Mouse (Mus musculus) liver, adult 2 months (tissue): Measurements from ENCODE around the gene B4galnt1. TPM values are rescaled to one million over a fixed set of nuclear protein-coding genes. Genes with fewer than 3 reads are reported as not detected.
"Not testable (repeated sequence)": the region's sequence is repeated elsewhere in the genome, so short reads cannot be mapped to it uniquely, and the experiment has no call there.

ENCODE experiments used
- DNase-seq: peaks from one replicate; pipeline ENCODE4 v3.0.0-alpha.2; 2011; ENCODE audit warnings: low read depth, low spot score; ENCODE audit errors: extremely low read depth
- H3K27ac ChIP-seq: fragments of 200-500 bp; replicated peaks from 2 replicates; pipeline ENCODE4 v1.5.1; 2012; ENCODE audit warnings: low read depth, mild to moderate bottlenecking, control low read depth, inconsistent platforms, low read length; ENCODE audit not compliant: insufficient read depth
- H3K27me3 ChIP-seq: fragments of 200-500 bp; 2 replicates; pipeline ENCODE4 v1.6.1; 2012; ENCODE audit warnings: mild to moderate bottlenecking, moderate library complexity, low read length, inconsistent platforms; ENCODE audit not compliant: control insufficient read depth, insufficient read depth
- H3K36me3 ChIP-seq: fragments of 200-500 bp; 2 replicates; pipeline ENCODE4 v1.6.1; 2012; ENCODE audit warnings: low read length, inconsistent platforms; ENCODE audit not compliant: control insufficient read depth, insufficient read depth
- H3K4me1 ChIP-seq: fragments of 200-500 bp; 2 replicates; pipeline ENCODE4 v1.6.1; 2011; ENCODE audit warnings: low read length; ENCODE audit not compliant: control insufficient read depth, insufficient read depth
- H3K4me3 ChIP-seq: fragments of 200-500 bp; 2 replicates; pipeline ENCODE4 v1.5.1; 2011; ENCODE audit warnings: low read depth, mild to moderate bottlenecking, control low read depth, low read length, moderate library complexity; ENCODE audit not compliant: insufficient read depth
- H3K79me2 ChIP-seq: fragments of 200-500 bp; 2 replicates; pipeline ENCODE4 v1.6.1; 2012; ENCODE audit warnings: inconsistent platforms, mild to moderate bottlenecking, low read length, moderate library complexity; ENCODE audit not compliant: control insufficient read depth, insufficient read depth
- H3K9ac ChIP-seq: fragments of 200-500 bp; 2 replicates; pipeline ENCODE4 v1.6.1; 2012; ENCODE audit warnings: low read depth, mild to moderate bottlenecking, control low read depth, inconsistent platforms, low read length
- CTCF ChIP-seq: fragments of 200-500 bp; IDR thresholded peaks from 2 replicates; pipeline ENCODE4 v1.5.1; 2011; ENCODE audit warnings: low read depth, low read length, control low read depth
- POLR2A ChIP-seq: fragments of 200-500 bp; IDR thresholded peaks from 2 replicates; pipeline ENCODE4 v1.6.1; 2011; ENCODE audit warnings: low read length, control low read depth; ENCODE audit not compliant: insufficient read depth; ENCODE audit errors: extremely low read depth
- WGBS: fragments of 180-500 bp; shearing (Covaris S2); methylation state at CpG from one replicate; pipeline ENCODE4 v1.1.7; 2018; 5-methylcytosine and 5-hydroxymethylcytosine counted together
- polyA plus RNA-seq: library from polyadenylated mRNA; depleted of rRNA; stranded (reverse); fragments of >200 nt; gene quantifications from 2 replicates; pipeline ENCODE4 v1.2.3, GENCODE M21; 2012
- total RNA-seq: library from RNA; depleted of rRNA; stranded (reverse); fragments of >200 nt; gene quantifications from 2 replicates; pipeline ENCODE4 v1.2.3, GENCODE M21; 2014

Gene B4galnt1
- total and polyA plus RNA-seq, 2 experiments = 21.9 to 85.0 TPM

DNA sequence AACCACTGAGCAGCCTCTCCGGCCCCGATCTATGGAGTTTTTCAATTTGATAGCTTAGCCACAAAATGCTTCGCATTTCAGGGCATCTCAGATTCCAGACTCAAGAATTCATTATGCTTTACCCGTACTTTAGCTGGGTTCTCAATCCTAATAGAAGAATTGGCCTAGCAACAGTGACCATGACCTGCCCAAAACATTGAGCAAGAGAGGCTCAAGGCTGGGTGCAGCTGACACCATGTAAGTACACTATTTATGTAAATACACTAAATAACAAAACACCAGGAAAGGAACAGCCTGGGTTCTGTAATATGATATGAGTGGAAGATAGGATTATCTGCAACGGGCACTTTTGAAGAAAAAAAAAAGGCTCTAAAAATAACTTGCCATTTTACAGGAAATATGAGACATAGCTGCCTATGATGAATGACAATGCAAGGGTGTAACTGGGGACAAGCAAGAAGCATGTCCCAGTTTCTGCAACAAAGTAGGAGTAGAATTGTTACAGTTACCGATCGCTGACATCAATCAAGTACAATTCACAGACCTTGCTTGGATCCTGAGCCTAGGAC, 37.2 kb upstream of the B4galnt1 start:
- no peak for TF ChIP-seq CTCF
- no peak for TF ChIP-seq POLR2A
- peak; percentile 73 for DNase-seq
- no peak overlapping the region for H3K27ac ChIP-seq
- WGBS = 63% methylated on average over 7 of the region's 7 CpGs
- H3K27me3 ChIP-seq = no peaks in the 10 kb centered on the region
- peaks cover 4% of the 10 kb centered on the region; the same call in 1 of the 2 replicates for H3K4me1 ChIP-seq
- no peaks in the 10 kb centered on the region for H3K36me3 ChIP-seq
- no peak overlapping the region for H3K4me3 ChIP-seq
- no peaks in the 10 kb centered on the region for H3K79me2 ChIP-seq
- no peak overlapping the region for H3K9ac ChIP-seq

DNA sequence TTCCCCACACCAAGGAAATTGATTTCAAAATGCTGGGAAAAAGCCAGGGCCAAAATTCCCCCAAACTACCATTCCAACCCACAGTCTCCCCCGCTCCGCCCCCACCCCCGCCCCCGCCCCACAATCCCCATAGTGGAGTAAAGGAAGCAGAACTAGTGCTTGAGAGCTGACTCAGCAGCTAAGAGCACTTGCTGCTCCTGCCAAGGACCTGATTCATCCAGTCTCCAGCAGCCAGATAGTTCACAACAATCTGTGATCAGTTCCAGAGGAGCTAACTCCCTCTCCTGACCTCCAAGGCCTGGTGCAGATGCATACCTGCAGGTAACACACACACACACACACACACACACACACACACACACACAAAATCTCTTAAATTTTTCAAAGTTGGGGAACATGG, 35.6 kb upstream of the B4galnt1 start:
- no peaks in the 10 kb centered on the region for H3K27me3 ChIP-seq
- DNase-seq = no peak
- no peaks in the 10 kb centered on the region for H3K4me1 ChIP-seq
- H3K9ac ChIP-seq = no peak overlapping the region
- TF ChIP-seq CTCF (no peak), POLR2A (no peak)
- H3K36me3 ChIP-seq = no peaks in the 10 kb centered on the region
- WGBS = 85% methylated on average over 4 of the region's 4 CpGs
- no peaks in the 10 kb centered on the region for H3K79me2 ChIP-seq
- H3K27ac ChIP-seq = no peak overlapping the region
- no peak overlapping the region for H3K4me3 ChIP-seq

DNA sequence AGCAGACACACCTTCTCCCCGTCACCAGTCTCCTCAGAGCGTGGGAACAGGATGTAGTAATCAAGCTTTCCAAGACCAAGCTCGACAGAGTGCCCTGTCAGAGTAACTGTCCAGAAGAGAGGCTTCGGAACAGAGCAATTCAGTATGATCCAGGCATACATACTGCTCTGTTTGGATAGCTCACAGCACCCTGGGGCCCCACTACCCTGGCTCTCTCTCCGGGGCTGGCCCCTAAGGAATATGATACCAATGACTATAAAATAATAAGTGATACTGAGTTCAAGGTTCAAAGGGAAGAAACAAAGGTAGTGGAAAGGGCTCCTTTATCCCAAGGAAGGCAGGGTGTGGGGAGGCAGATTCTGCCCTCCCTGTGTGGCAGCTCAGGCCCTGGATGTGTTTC, 32.6 kb upstream of the B4galnt1 start:
- H3K27me3 ChIP-seq = no peaks in the 10 kb centered on the region
- WGBS = 76% methylated on average over 5 of the region's 5 CpGs
- no peak overlapping the region for H3K9ac ChIP-seq
- no peak for DNase-seq
- H3K27ac ChIP-seq = no peak overlapping the region
- TF ChIP-seq CTCF (no peak), POLR2A (no peak)
- H3K36me3 ChIP-seq = no peaks in the 10 kb centered on the region
- no peaks in the 10 kb centered on the region for H3K79me2 ChIP-seq
- no peak overlapping the region for H3K4me3 ChIP-seq
- H3K4me1 ChIP-seq = no peaks in the 10 kb centered on the region

DNA sequence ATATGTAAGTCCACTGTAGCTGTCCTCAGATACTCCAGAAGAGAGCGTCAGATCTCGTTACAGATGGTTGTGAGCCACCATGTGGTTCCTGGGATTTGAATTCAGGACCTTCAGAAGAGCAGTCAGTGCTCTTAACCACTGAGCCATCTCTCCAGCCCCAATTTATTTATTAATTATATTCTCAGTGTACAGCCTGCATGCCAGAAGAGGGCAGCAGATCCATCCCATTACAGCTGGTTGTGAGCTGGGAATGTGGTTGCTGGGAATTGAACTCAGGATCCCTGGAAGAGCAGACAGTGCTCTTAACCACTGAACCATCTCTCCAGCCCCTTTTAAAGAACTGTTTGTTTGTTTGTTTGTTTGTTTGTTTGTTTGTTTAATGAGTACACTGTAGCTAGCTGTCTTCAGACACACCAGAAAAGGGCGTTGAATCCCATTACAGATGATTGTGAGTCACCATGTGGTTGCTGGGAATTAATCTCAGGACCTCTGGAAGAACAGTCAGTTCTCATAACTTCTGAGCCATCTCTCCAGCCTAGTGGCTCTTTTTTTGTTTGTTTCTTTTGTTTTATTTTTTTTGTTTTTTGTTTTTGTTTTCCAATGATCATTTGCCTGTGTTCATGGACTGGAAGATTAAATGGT, 30.5 kb upstream of the B4galnt1 start:
- not testable (repeated sequence) for H3K4me1 ChIP-seq, H3K4me3 ChIP-seq, H3K27me3 ChIP-seq, H3K9ac ChIP-seq, H3K27ac ChIP-seq, H3K79me2 ChIP-seq, H3K36me3 ChIP-seq
- DNase-seq = peak; percentile 63
- WGBS = 82% methylated on average over 3 of the region's 3 CpGs
- TF ChIP-seq CTCF = peak; percentile 67

DNA sequence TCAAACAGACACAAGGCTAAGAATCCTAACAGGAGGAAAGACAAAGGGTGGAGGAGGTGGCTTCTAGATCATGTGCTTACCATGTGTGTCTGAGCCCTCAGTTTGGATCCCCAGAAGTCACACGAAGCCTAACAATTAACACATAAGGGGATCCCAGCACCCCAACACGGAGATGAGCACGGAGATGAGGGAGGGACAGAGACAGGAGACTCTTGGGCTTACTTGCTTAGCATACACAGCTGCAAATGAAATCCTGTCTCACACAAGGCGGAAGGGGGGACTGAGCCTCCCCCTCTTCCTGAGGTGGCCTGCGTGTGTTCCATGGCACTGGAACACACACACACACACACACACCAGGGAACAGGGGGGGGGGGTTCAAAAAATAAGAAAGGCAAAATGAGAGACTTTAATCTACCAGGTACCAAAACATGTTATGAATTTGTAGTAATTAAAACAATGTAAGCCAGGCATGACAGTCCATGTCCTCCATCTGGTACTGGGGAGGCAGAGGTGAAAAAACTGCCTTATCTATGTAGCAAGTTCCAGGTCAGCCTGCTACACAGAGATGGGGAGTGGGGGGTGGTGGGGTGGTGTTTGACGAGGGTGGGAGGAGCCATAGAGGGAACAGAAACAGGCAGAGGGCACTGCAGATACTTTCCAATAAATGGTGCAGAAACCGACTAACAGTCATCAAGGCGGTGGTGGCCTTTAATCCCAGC, 29.7 kb upstream of the B4galnt1 start:
- DNase-seq = peak; percentile 43
- Histone ChIP-seq H3K4me3 (no peak overlapping the region), H3K27ac (no peak overlapping the region), H3K4me1 (peaks cover 6% of the 10 kb centered on the region), H3K27me3 (no peaks in the 10 kb centered on the region), H3K9ac (no peak overlapping the region), H3K79me2 (no peaks in the 10 kb centered on the region), H3K36me3 (no peaks in the 10 kb centered on the region)
- WGBS = 49% methylated on average over 8 of the region's 8 CpGs
- no peak for TF ChIP-seq POLR2A
- no peak for TF ChIP-seq CTCF

DNA sequence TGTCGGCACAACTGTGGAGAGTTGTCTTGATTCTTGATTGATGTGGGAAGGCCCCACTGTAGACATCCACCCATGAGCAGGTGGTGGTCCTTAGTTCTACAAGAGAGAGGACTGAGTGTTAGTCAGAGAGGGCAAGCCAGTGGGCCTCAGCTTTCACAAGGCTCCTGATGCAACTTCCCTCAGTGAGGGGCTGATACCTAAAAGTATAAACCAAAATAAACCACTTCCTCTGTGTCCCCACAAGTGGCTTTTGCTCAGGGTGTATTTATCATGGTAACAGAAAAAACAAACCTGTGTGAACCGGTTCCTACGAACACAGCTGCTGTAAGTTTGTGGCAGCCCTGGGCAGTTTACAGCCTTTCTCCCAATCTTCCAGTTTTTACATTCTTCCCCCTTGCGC, 28.5 kb upstream of the B4galnt1 start:
- H3K79me2 ChIP-seq = no peaks in the 10 kb centered on the region
- WGBS = 94% methylated on average over 4 of the region's 4 CpGs
- no peaks in the 10 kb centered on the region for H3K36me3 ChIP-seq
- peaks cover 6% of the 10 kb centered on the region for H3K4me1 ChIP-seq
- TF ChIP-seq POLR2A (no peak), CTCF (no peak)
- H3K27me3 ChIP-seq = no peaks in the 10 kb centered on the region
- no peak overlapping the region for H3K9ac ChIP-seq
- H3K27ac ChIP-seq = no peak overlapping the region
- no peak for DNase-seq
- no peak overlapping the region for H3K4me3 ChIP-seq
